Mouse (Mus musculus): Measurements from ENCODE around the gene Bex3. TPM values are rescaled to one million over a fixed set of nuclear protein-coding genes. Genes with fewer than 3 reads are reported as not detected.
"Not testable (repeated sequence)": the region's sequence is repeated elsewhere in the genome, so short reads cannot be mapped to it uniquely, and the experiment has no call there.

Bex3 gene
- polyA plus RNA-seq, 1 experiment from 2014 or later, result 543 TPM

DNA sequence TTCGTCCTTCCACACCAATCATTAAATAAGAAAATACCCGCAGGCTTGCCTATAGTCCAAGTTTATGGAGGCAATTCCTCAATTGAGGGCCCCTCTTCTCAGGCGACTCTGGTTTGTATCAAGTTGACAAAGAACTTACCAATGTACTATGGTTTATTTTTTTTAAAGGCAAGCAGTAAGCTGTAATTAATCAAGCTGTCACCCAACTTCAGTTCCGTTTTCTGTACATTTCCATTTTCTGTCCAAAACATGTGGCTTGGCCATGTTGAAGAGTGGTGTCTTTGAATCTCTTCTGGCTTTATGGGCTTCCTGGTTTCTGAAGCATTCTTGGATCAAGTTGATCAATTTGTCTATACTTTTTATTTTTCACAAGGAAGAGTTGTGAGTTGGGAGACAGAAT is 1.9 kb upstream of the Bex3 start:
- Histone ChIP-seq H3K4me3 (no peak overlapping the region), H3K27ac (no peak overlapping the region), H3K9me3 (no peaks in the 10 kb centered on the region), H3K4me2 (replicated peaks) (no peak overlapping the region), H3K4me1 (peaks cover 12% of the 10 kb centered on the region; the same call in 1 of the 2 replicates), H3K36me3 (peaks cover 6% of the 10 kb centered on the region; the same call in 1 of the 2 replicates), H3K9ac (no peak overlapping the region), H3K27me3 (peaks cover 7% of the 10 kb centered on the region; the same call in 1 of the 2 replicates)
- no peak for ATAC-seq (ENCODE audit: low FRiP score, low read depth)
- WGBS, result 35% methylated on average over 4 of the region's 4 CpGs

DNA sequence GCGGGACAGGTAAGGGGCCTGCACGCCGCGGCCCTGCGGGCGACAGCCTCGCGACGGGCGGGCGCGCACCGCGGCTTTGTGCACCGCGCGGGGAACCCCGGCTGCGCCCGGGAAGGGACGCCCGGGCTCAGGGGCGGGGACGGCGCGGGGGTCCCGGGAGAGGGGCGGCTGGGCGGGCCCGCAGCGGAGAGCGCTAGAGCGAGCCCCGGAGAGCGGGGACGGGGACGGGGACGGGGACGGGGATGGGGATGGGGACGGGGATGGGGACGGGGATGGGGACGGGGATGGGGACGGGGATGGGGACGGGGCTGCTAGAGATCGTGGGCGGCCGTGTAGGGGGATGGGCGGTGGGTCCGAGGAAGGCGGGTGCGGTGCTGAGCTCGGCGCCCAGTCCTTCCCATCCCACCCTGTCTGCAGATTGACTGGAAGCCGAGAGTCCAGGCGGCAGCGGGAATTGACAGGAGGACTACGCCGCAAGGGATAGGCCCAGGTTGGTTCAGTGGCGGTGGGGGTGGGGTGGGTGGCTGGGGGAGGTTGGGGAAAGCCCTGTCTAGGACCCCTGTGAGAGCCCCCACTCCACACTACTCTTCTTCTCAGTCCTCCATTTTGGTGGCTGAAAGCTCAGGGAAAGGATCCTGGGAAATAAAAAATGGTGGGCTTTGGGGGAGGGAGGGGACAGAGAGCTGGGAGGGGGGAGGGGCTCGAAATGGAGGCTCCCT is 499 bp downstream of the Bex3 start:
- WGBS, result 15% methylated on average over 6 of the region's 60 CpGs
- ATAC-seq (ENCODE audit: low FRiP score, low read depth), result peak; percentile 51; the same call in 1 of the 2 replicates
- Histone ChIP-seq H3K4me1 (peaks cover 12% of the 10 kb centered on the region; the same call in 1 of the 2 replicates), H3K4me3 (peak overlapping the region; percentile 48), H3K9ac (peak overlapping the region; percentile 63), H3K4me2 (replicated peaks) (peak overlapping the region; percentile 58)
- not testable (repeated sequence) for H3K27me3 ChIP-seq, H3K36me3 ChIP-seq, H3K9me3 ChIP-seq, H3K27ac ChIP-seq

- 14% methylated on average over 3 of the region's 3 CpGs for WGBS
These were observed 4.5 kb downstream of the Bex3 start for GRCm38 (mm10) chrX:136274542-136274941.

GRCm38 (mm10) chrX:136275386-136275785 is 5.3 kb downstream of the Bex3 start:
- no peak overlapping the region for H3K27ac ChIP-seq
- H3K4me3 ChIP-seq, result no peak overlapping the region
- no peak overlapping the region for H3K4me2 ChIP-seq (replicated peaks)
- H3K4me1 ChIP-seq, result peaks cover 12% of the 10 kb centered on the region; the same call in 1 of the 2 replicates
- peaks cover 6% of the 10 kb centered on the region; the same call in 1 of the 2 replicates for H3K36me3 ChIP-seq
- no peak for ATAC-seq (ENCODE audit: low FRiP score, low read depth)
- 50% methylated on average over 3 of the region's 3 CpGs for WGBS
- no peaks in the 10 kb centered on the region for H3K9me3 ChIP-seq
- no peak overlapping the region for H3K9ac ChIP-seq
- peaks cover 11% of the 10 kb centered on the region; the same call in 1 of the 2 replicates for H3K27me3 ChIP-seq

More at GRCm38 (mm10) chrX:136274542-136274941, 4.5 kb downstream of the Bex3 start:
- no peak for ATAC-seq (ENCODE audit: low FRiP score, low read depth)
- H3K4me2 ChIP-seq (replicated peaks), result no peak overlapping the region
- no peak overlapping the region for H3K4me3 ChIP-seq
- no peaks in the 10 kb centered on the region for H3K9me3 ChIP-seq
- H3K27ac ChIP-seq, result no peak overlapping the region
- peaks cover 11% of the 10 kb centered on the region; the same call in 1 of the 2 replicates for H3K27me3 ChIP-seq
- H3K36me3 ChIP-seq, result peaks cover 6% of the 10 kb centered on the region; the same call in 1 of the 2 replicates
- H3K9ac ChIP-seq, result no peak overlapping the region
- peaks cover 12% of the 10 kb centered on the region; the same call in 1 of the 2 replicates for H3K4me1 ChIP-seq

GRCm38 (mm10) chrX:136277577-136277976 is 7.5 kb downstream of the Bex3 start:
- H3K9me3 ChIP-seq, result no peaks in the 10 kb centered on the region
- 87% methylated on average over 7 of the region's 7 CpGs for WGBS
- no peaks in the 10 kb centered on the region for H3K36me3 ChIP-seq
- no peak overlapping the region for H3K4me3 ChIP-seq
- H3K9ac ChIP-seq, result no peak overlapping the region
- H3K4me2 ChIP-seq (replicated peaks), result no peak overlapping the region
- H3K27me3 ChIP-seq, result peaks cover 13% of the 10 kb centered on the region; the same call in 1 of the 2 replicates
- no peaks in the 10 kb centered on the region for H3K4me1 ChIP-seq
- ATAC-seq (ENCODE audit: low FRiP score, low read depth), result no peak
- no peak overlapping the region for H3K27ac ChIP-seq

- Histone ChIP-seq H3K27me3 (peaks cover 13% of the 10 kb centered on the region; the same call in 1 of the 2 replicates), H3K36me3 (no peaks in the 10 kb centered on the region), H3K4me1 (no peaks in the 10 kb centered on the region), H3K27ac (no peak overlapping the region), H3K4me3 (no peak overlapping the region), H3K9me3 (no peaks in the 10 kb centered on the region), H3K9ac (no peak overlapping the region), H3K4me2 (replicated peaks) (no peak overlapping the region)
- ATAC-seq (ENCODE audit: low FRiP score, low read depth), result no peak
These were observed 8.3 kb downstream of the Bex3 start for GRCm38 (mm10) chrX:136278401-136278800.

DNA sequence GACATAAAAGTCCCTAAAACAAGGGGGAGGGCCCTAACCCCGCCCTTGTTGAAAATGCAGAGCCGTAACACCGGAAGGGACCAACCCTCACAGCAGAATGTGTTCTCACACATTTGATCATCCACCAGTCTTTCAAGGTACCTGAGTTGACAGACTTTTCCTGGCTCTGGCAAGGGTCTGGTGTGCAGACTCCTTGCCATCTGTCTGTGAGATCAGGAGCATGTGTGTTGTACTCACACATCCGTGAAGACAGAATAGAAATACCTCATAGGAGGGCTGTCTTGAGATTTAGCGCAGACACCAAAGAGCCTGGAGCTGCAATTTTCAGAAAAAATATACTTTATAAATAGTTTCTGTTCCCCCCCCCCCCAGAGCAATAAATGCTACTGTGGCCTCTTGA is 9.4 kb downstream of the Bex3 start:
- Histone ChIP-seq H3K4me3 (no peak overlapping the region), H3K4me1 (no peaks in the 10 kb centered on the region), H3K27me3 (peaks cover 13% of the 10 kb centered on the region; the same call in 1 of the 2 replicates), H3K9me3 (no peaks in the 10 kb centered on the region), H3K4me2 (replicated peaks) (no peak overlapping the region), H3K27ac (no peak overlapping the region), H3K36me3 (no peaks in the 10 kb centered on the region), H3K9ac (no peak overlapping the region)
- 73% methylated on average over 5 of the region's 5 CpGs for WGBS
- no peak for ATAC-seq (ENCODE audit: low FRiP score, low read depth)

DNA sequence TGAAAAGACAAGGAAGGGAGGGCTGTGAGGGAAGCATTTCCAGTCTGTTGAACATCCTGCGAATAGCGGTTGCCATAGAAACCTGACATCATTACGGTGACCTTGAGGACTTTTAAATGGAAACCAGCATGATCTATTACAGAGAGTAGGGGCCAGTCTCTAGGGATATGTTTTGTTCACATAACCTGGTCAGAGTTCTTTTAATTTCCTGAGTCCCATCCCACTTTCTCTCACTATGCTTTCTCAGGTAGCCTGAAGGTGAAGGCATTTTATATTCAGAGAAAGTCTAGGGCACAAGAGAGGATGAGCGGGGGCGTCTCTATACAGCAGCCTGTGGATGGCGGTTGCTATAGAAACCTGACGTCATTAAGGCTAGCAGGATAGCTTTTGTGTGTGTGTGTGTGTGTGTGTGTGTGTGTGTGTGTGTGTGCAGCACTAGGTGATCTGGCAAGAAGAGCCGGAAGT is 20.8 kb downstream of the Bex3 start:
- no peak for ATAC-seq (ENCODE audit: low FRiP score, low read depth)

GRCm38 (mm10) chrX:136304295-136304694 is 34.2 kb downstream of the Bex3 start:
- Histone ChIP-seq H3K9me3 (no peaks in the 10 kb centered on the region), H3K4me3 (no peak overlapping the region), H3K27ac (no peak overlapping the region), H3K36me3 (no peaks in the 10 kb centered on the region), H3K4me2 (replicated peaks) (no peak overlapping the region), H3K9ac (no peak overlapping the region), H3K4me1 (no peaks in the 10 kb centered on the region), H3K27me3 (no peaks in the 10 kb centered on the region; the same call in 1 of the 2 replicates)
- no peak for ATAC-seq (ENCODE audit: low FRiP score, low read depth)

More for the DNA sequence above, 20.8 kb downstream of the Bex3 start:
- Histone ChIP-seq H3K9ac (no peak overlapping the region), H3K36me3 (no peaks in the 10 kb centered on the region), H3K27ac (no peak overlapping the region), H3K4me3 (no peak overlapping the region), H3K4me2 (replicated peaks) (peak overlapping the region; percentile 21; the same call in 1 of the 2 replicates), H3K27me3 (no peaks in the 10 kb centered on the region), H3K9me3 (no peaks in the 10 kb centered on the region), H3K4me1 (no peaks in the 10 kb centered on the region)
- 29% methylated on average over 8 of the region's 8 CpGs for WGBS

DNA sequence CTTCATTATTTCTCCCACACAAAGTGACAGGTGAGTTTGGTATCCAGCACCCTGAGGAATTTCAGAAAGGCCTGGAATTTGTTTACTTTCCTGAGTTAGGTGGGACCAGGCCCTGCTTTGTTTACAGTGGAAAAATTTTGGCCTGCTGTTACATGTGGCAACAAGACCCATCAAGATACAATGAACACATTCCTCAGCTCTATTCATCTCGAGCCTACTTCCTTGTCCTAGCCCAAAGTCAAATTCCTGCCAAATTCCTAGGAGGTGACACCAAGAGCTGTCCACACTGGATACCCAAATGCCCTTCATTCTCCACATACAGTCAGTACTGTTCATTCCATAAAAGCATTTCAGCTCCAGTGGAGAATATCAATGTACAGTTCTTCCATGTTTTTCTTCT is 36.1 kb downstream of the Bex3 start:
- no peaks in the 10 kb centered on the region for H3K4me1 ChIP-seq
- H3K36me3 ChIP-seq, result no peaks in the 10 kb centered on the region
- H3K27me3 ChIP-seq, result no peaks in the 10 kb centered on the region; the same call in 1 of the 2 replicates
- 50% methylated on average over 1 of the region's 1 CpGs for WGBS
- no peaks in the 10 kb centered on the region for H3K9me3 ChIP-seq
- H3K4me3 ChIP-seq, result no peak overlapping the region
- no peak for ATAC-seq (ENCODE audit: low FRiP score, low read depth)
- no peak overlapping the region for H3K27ac ChIP-seq
- no peak overlapping the region for H3K9ac ChIP-seq
- H3K4me2 ChIP-seq (replicated peaks), result no peak overlapping the region

DNA sequence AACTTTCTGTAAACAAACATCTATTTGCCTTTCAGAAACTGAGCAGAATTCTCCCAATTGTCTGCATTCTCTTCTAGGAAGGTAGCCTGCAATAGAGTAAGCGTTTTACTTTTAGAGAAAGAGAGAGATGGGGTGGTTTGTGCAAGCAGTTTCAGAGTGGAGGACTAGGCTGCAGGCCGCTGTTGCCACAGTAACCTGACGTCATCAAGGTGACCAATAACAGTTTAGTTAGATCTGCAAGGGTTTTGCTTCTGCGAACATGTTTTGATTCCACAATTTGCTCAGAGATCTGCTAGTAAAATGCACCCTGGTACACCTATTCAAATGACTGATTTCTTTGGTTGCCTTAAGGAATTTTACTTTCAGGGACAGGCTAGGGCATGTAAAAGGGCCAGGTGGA is 43.2 kb downstream of the Bex3 start:
- no peaks in the 10 kb centered on the region for H3K36me3 ChIP-seq
- peak; percentile 64; the same call in 1 of the 2 replicates for ATAC-seq (ENCODE audit: low FRiP score, low read depth)
- peak overlapping the region; percentile 31 for H3K4me2 ChIP-seq (replicated peaks)
- H3K9ac ChIP-seq, result no peak overlapping the region; the same call in 1 of the 2 replicates
- no peaks in the 10 kb centered on the region for H3K9me3 ChIP-seq
- H3K4me1 ChIP-seq, result no peaks in the 10 kb centered on the region
- 22% methylated on average over 4 of the region's 4 CpGs for WGBS
- no peak overlapping the region for H3K27ac ChIP-seq
- H3K4me3 ChIP-seq, result no peak overlapping the region
- H3K27me3 ChIP-seq, result peaks cover 3% of the 10 kb centered on the region; the same call in 1 of the 2 replicates

DNA sequence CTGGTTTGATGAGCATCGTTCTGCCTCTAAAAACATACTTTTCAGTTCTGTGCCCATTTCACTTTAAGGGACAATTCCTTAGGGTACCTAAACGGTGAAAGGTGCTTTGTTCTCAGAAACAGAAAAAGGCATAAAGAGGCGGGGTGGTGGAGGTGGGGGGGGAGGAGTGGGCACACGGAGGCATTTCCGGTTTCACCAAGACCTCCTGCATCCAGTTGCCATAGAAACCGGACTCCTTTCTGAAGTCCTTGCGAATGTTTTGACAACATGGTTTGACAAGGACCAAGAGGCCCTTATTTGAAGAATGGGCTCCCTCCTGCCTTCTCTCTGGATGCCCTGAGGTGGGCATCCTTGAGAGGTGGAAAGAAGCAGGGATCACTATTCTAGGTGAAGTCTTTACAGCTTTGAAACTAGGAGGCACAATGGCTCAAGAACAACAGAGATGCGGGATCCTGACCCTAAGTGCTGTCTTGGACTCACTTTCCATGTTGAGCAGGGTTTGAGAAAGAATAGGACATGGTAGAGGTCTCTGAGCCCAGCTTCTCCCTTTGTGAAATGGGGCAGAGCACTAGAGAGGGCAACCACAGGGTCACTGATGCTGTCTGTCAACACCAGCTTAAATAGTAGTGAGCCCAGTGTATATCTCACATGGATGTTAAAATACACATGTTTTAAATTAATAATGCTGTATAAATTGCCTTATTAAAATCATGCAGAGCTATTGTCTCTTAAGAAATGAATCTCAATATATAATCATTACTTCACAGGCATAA is 43.9 kb downstream of the Bex3 start:
- Histone ChIP-seq H3K4me2 (replicated peaks) (peak overlapping the region; percentile 31), H3K9me3 (no peaks in the 10 kb centered on the region), H3K9ac (no peak overlapping the region; the same call in 1 of the 2 replicates), H3K27ac (no peak overlapping the region), H3K4me3 (no peak overlapping the region), H3K27me3 (peaks cover 6% of the 10 kb centered on the region; the same call in 1 of the 2 replicates), H3K4me1 (no peaks in the 10 kb centered on the region), H3K36me3 (no peaks in the 10 kb centered on the region)
- ATAC-seq (ENCODE audit: low FRiP score, low read depth), result no peak; the same call in 1 of the 2 replicates
- 25% methylated on average over 8 of the region's 8 CpGs for WGBS
